ENCODE assay signal across 13 mouse cellular contexts in genomic region chr7:75983809-75984171, GRCm38 (mm10).
DNase-seq lines count a peak whose midpoint lies in the region; ATAC-seq and TF ChIP-seq lines count a peak whose summit lies in the region.
"Had no signal": no experiment of that assay in that cellular context is flagged by ENCODE, and none has a peak within 500 bp of the region (broad histone marks: within the 10 kb centered on the region; RNA-seq: fewer than 3 reads in every experiment).

No protein-coding gene starts in this region.

- peak overlapping the region; percentile 3; the same call in 1 of the 2 replicates for H3K4me3 ChIP-seq in layer of hippocampus, adult 2 months
- H3K4me3 ChIP-seq in forebrain, embryonic 16.5 days (replicated peaks; ENCODE audit: low read length) = no peak overlapping the region
- H3K4me3 ChIP-seq in midbrain, embryonic 11.5 days (ENCODE audit: low read depth, low read length) = no peak overlapping the region
- no peak overlapping the region for H3K4me3 ChIP-seq in intestine, embryonic 16.5 days (ENCODE audit: low read length)
- H3K4me3 ChIP-seq: heart, adult 2 months; limb, embryonic 15.5 days; lung, embryonic 15.5 days had no signal

- DNase-seq in layer of hippocampus, adult 2 months (ENCODE audit: low spot score in 2 of 2) = no peak
- DNase-seq in layer of hippocampus, postnatal 25 days (ENCODE audit: extremely low spot score in 1 of 2, low spot score in 1 of 2) = no peak
- DNase-seq in midbrain, embryonic 11.5 days (ENCODE audit: low spot score, missing footprints) = peak; percentile 85
- no peak for DNase-seq in frontal cortex, adult 2 months (ENCODE audit: extremely low spot score in 1 of 2, low spot score in 1 of 2)
- DNase-seq: cerebellum, adult 9-11 months; heart, adult 2 months; kidney, postnatal 10 days; thymus, postnatal 4 days had no signal

- H3K9ac ChIP-seq in forebrain, embryonic 16.5 days (replicated peaks; ENCODE audit: low read depth, low read length) = no peak overlapping the region
- no peak overlapping the region for H3K9ac ChIP-seq in midbrain, embryonic 11.5 days (ENCODE audit: low read length)
- no peak overlapping the region for H3K9ac ChIP-seq in intestine, embryonic 16.5 days (ENCODE audit: low read depth, low read length)
- H3K9ac ChIP-seq: limb, embryonic 15.5 days; lung, embryonic 15.5 days had no signal

- WGBS in forebrain, embryonic 16.5 days = 6% methylated on average over 7 of the region's 7 CpGs
- 45% methylated on average over 7 of the region's 7 CpGs for WGBS in midbrain, embryonic 11.5 days
- WGBS in intestine, embryonic 16.5 days = 66% methylated on average over 7 of the region's 7 CpGs

- H3K27ac ChIP-seq in layer of hippocampus, adult 2 months = peak overlapping the region; percentile 75
- peak overlapping the region; percentile 64 for H3K27ac ChIP-seq in forebrain, embryonic 16.5 days (ENCODE audit: low read length)
- no peak overlapping the region for H3K27ac ChIP-seq in midbrain, embryonic 11.5 days (ENCODE audit: low read depth, low read length)
- H3K27ac ChIP-seq in intestine, embryonic 16.5 days (ENCODE audit: low read length) = no peak overlapping the region
- H3K27ac ChIP-seq: heart, adult 2 months; limb, embryonic 15.5 days; lung, embryonic 15.5 days had no signal

- no peak for TF ChIP-seq CTCF in layer of hippocampus, adult 2 months (conservative IDR thresholded peaks at IDR 0.05)

- peaks cover 14% of the 10 kb centered on the region for H3K4me1 ChIP-seq in forebrain, embryonic 16.5 days (replicated peaks; ENCODE audit: control insufficient read depth, insufficient read depth, low read length)
- H3K4me1 ChIP-seq in midbrain, embryonic 11.5 days (ENCODE audit: control insufficient read depth, insufficient read depth, low read length) = peaks cover 5% of the 10 kb centered on the region; the same call in 1 of the 2 replicates
- no peaks in the 10 kb centered on the region for H3K4me1 ChIP-seq in intestine, embryonic 16.5 days (ENCODE audit: control insufficient read depth, insufficient read depth, low read length)
- H3K4me1 ChIP-seq: lung, embryonic 15.5 days had no signal

- no peaks in the 10 kb centered on the region for H3K36me3 ChIP-seq in forebrain, embryonic 16.5 days (ENCODE audit: control insufficient read depth, insufficient read depth)
- H3K36me3 ChIP-seq in midbrain, embryonic 11.5 days (ENCODE audit: control insufficient read depth, insufficient read depth, low read length) = no peaks in the 10 kb centered on the region
- H3K36me3 ChIP-seq in intestine, embryonic 16.5 days (ENCODE audit: control insufficient read depth, insufficient read depth, low read length) = no peaks in the 10 kb centered on the region
- H3K36me3 ChIP-seq: limb, embryonic 15.5 days; lung, embryonic 15.5 days had no signal

- no peaks in the 10 kb centered on the region for H3K9me3 ChIP-seq in forebrain, embryonic 16.5 days (ENCODE audit: control insufficient read depth, low read length)
- H3K9me3 ChIP-seq in midbrain, embryonic 11.5 days (ENCODE audit: control insufficient read depth, low read length) = no peaks in the 10 kb centered on the region
- H3K9me3 ChIP-seq in intestine, embryonic 16.5 days (ENCODE audit: control insufficient read depth, low read length) = no peaks in the 10 kb centered on the region
- H3K9me3 ChIP-seq: limb, embryonic 15.5 days; lung, embryonic 15.5 days had no signal

- no peak for ATAC-seq in forebrain, embryonic 16.5 days
- no peak for ATAC-seq in midbrain, embryonic 11.5 days (ENCODE audit: low FRiP score)
- no peak for ATAC-seq in megakaryocyte-erythroid progenitor cell, adult 5-6 weeks (replicated peaks; ENCODE audit: low FRiP score, low TSS enrichment, poor library complexity, severe bottlenecking)
- no peak for ATAC-seq in intestine, embryonic 16.5 days

- no peaks in the 10 kb centered on the region for H3K27me3 ChIP-seq in forebrain, embryonic 16.5 days (replicated peaks; ENCODE audit: control insufficient read depth, insufficient read depth, low read length)
- no peaks in the 10 kb centered on the region for H3K27me3 ChIP-seq in midbrain, embryonic 11.5 days (ENCODE audit: control insufficient read depth, insufficient read depth, low read length)
- H3K27me3 ChIP-seq in intestine, embryonic 16.5 days (replicated peaks; ENCODE audit: control insufficient read depth, insufficient read depth, low read length) = no peaks in the 10 kb centered on the region
- H3K27me3 ChIP-seq: lung, embryonic 15.5 days had no signal

- H3K4me2 ChIP-seq in forebrain, embryonic 16.5 days (ENCODE audit: low read length) = peak overlapping the region; percentile 42
- peak overlapping the region; percentile 33; the same call in 1 of the 2 replicates for H3K4me2 ChIP-seq in midbrain, embryonic 11.5 days
- H3K4me2 ChIP-seq in intestine, embryonic 16.5 days (ENCODE audit: low read depth, low read length) = no peak overlapping the region
- H3K4me2 ChIP-seq: limb, embryonic 15.5 days; lung, embryonic 15.5 days had no signal

Comparison
In these comparisons a context has a peak if more than half of its experiments do, and no peak if none do; other contexts are left out.
1. H3K27ac ChIP-seq: peak in layer of hippocampus, adult 2 months (single experiment) and forebrain, embryonic 16.5 days (single experiment); none in midbrain, embryonic 11.5 days (single experiment) and intestine, embryonic 16.5 days (single experiment).